Mouse (Mus musculus) urinary bladder, postnatal 10 days (tissue): ENCODE data around the gene Ccdc194.

Source experiments
- DNase-seq: peaks from one replicate; pipeline ENCODE4 v3.0.0; 2022; ENCODE audit warnings: low spot score

Ccdc194 gene

GRCm38 (mm10) chr8:71511644-71512043 lies 13.9 kb downstream of the Ccdc194 start, which contains the start of gene Plvap:
Plvap (minus strand) TSS chr8:71511752.
- no peak for DNase-seq

- DNase-seq, result no peak
These were observed 16.2 kb downstream of the Ccdc194 start for GRCm38 (mm10) chr8:71509316-71509715.

GRCm38 (mm10) chr8:71507589-71508104 lies 17.9 kb downstream of the Ccdc194 start:
- DNase-seq, result no peak

GRCm38 (mm10) chr8:71505979-71506378 lies 19.5 kb downstream of the Ccdc194 start:
- DNase-seq, result no peak

- no peak for DNase-seq
These were observed 20.2 kb downstream of the Ccdc194 start for GRCm38 (mm10) chr8:71505326-71505725.

GRCm38 (mm10) chr8:71504349-71504748 lies 21.2 kb downstream of the Ccdc194 start:
- DNase-seq, result no peak

- DNase-seq, result no peak
These were observed 26.5 kb downstream of the Ccdc194 start for GRCm38 (mm10) chr8:71498816-71499690.

- DNase-seq, result no peak
These were observed 27.5 kb downstream of the Ccdc194 start for GRCm38 (mm10) chr8:71497881-71498501.

- DNase-seq, result no peak
These were observed 28.4 kb downstream of the Ccdc194 start for GRCm38 (mm10) chr8:71497077-71497645.

- no peak for DNase-seq
These were observed 29.0 kb downstream of the Ccdc194 start for GRCm38 (mm10) chr8:71496481-71496880.

GRCm38 (mm10) chr8:71495811-71496210 lies 29.7 kb downstream of the Ccdc194 start:
- no peak for DNase-seq

GRCm38 (mm10) chr8:71495039-71495438 lies 30.5 kb downstream of the Ccdc194 start:
- peak; percentile 56 for DNase-seq

GRCm38 (mm10) chr8:71488454-71488853 lies 37.1 kb downstream of the Ccdc194 start:
- DNase-seq, result no peak

GRCm38 (mm10) chr8:71487691-71488445 lies 37.6 kb downstream of the Ccdc194 start, which contains the start of gene Gtpbp3:
Gtpbp3 (plus strand) TSS chr8:71488103.
- no peak for DNase-seq

GRCm38 (mm10) chr8:71486136-71486529 lies 39.4 kb downstream of the Ccdc194 start:
- no peak for DNase-seq

GRCm38 (mm10) chr8:71485142-71486135 lies 40.1 kb downstream of the Ccdc194 start, which contains the start of gene Ano8:
Ano8 (minus strand) TSS chr8:71485963.
- no peak for DNase-seq

GRCm38 (mm10) chr8:71484736-71485135 lies 40.8 kb downstream of the Ccdc194 start:
- DNase-seq, result no peak

- DNase-seq, result no peak
These were observed 41.6 kb downstream of the Ccdc194 start for GRCm38 (mm10) chr8:71483932-71484331.

- no peak for DNase-seq
These were observed 46.6 kb downstream of the Ccdc194 start for GRCm38 (mm10) chr8:71478943-71479342.

- no peak for DNase-seq
These were observed 48.2 kb downstream of the Ccdc194 start for GRCm38 (mm10) chr8:71477196-71477845.
